Mouse (Mus musculus): ENCODE results near the gene Snx11.

DNA sequence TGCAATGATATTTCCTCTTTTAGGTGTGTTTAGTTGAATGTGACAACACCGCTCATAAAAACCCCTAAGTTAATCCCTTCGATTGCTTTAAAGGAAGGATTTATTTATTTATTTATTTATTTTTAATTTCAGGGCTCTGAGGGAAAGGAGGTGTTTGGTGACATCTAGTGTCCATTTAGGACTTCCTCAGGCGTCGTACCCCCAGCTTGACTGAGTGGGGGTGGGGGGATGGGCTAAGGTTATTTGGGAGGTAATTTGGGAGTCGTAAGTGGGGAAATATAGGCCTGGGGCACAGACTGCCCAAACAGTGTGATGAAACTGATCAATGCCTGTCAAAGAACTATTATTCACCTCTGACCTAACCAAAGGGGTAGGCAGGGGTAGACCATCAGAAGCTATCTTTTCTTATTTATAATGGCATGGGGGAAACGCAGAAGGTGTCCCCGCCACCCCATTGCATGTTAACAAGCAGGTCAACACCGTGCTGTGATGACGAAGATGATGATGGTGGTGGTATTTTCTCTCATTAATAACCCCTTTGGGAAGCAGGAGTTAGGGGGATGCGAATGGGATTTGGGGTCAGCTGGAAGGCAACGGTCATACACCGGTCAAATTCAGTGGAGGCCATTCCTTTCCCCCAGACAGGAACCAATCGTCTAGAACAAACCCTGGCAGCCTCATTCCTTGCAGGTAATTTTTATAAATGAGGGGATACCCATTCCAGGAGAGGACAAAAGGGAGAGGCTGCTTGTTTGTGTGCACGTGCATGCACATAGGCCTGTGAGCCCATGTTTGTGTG lies 39.5 kb downstream of the Snx11 start:
- TF ChIP-seq CTCF (IDR thresholded peaks at IDR 0.05; ENCODE audit: extremely low read depth, insufficient read depth, insufficient read length, insufficient replicate concordance): no peak
- no peak for TF ChIP-seq POLR2A (IDR thresholded peaks at IDR 0.05; ENCODE audit: low read depth, low read length)

Data from spleen, adult 2 months (tissue).